Mouse (Mus musculus) stomach, embryonic 16.5 days (tissue): ENCODE results near the gene Zfp523. TPM values are rescaled to one million over a fixed set of nuclear protein-coding genes. Genes with fewer than 3 reads are reported as not detected.

Experiments used
- ATAC-seq: fragments of 200-750 bp; cut with Nextera tagmentation; 2 replicates; pipeline ENCODE4 v1.8.0; 2017; ENCODE audit warnings: moderate number of reproducible peaks, moderate TSS enrichment; ENCODE audit not compliant: insufficient read depth, low FRiP score
- H3K27ac ChIP-seq: fragments of 300-500 bp; sonication (generic); 2 replicates; pipeline ENCODE4 v1.5.1; 2014; ENCODE audit warnings: low read length
- H3K27me3 ChIP-seq: fragments of 300-500 bp; sonication (generic); 2 replicates; pipeline ENCODE4 v1.6.1; 2014; ENCODE audit warnings: low read length, control low read depth, mixed read lengths; ENCODE audit not compliant: control insufficient read depth, insufficient read depth
- H3K36me3 ChIP-seq: fragments of 300-500 bp; sonication (generic); 2 replicates; pipeline ENCODE4 v1.6.1; 2014; ENCODE audit warnings: low read length; ENCODE audit not compliant: control insufficient read depth, insufficient read depth
- H3K4me1 ChIP-seq: fragments of 300-500 bp; sonication (generic); 2 replicates; pipeline ENCODE4 v1.6.1; 2014; ENCODE audit warnings: low read length, control low read depth, mixed read lengths; ENCODE audit not compliant: control insufficient read depth, insufficient read depth
- H3K4me2 ChIP-seq: fragments of 300-500 bp; sonication (generic); 2 replicates; pipeline ENCODE4 v1.6.1; 2014; ENCODE audit warnings: low read depth, low read length, mixed read lengths
- H3K4me3 ChIP-seq: fragments of 300-500 bp; sonication (generic); replicated peaks from 2 replicates; pipeline ENCODE4 v1.5.1; 2014; ENCODE audit warnings: mild to moderate bottlenecking, low read length
- H3K9ac ChIP-seq: fragments of 300-500 bp; sonication (generic); 2 replicates; pipeline ENCODE4 v1.6.1; 2014; ENCODE audit warnings: low read length
- H3K9me3 ChIP-seq: fragments of 300-500 bp; sonication (generic); replicated peaks from 2 replicates; pipeline ENCODE4 v1.6.1; 2016; ENCODE audit warnings: low read length, control low read depth; ENCODE audit not compliant: control insufficient read depth
- whole genome bisulfite sequencing: fragments of 180-500 bp; shearing (Covaris S2); extraction: QIAGEN DNeasy Blood & Tissue Kit; methylation state at CpG from one replicate; pipeline ENCODE4 v1.1.7; 2014; 5-methylcytosine and 5-hydroxymethylcytosine counted together
- polyA plus RNA-seq: library from polyadenylated mRNA; unstranded; fragments of >200 nt; fragmentation: Nextera tagmentation; extraction: Ambion mirVana; gene quantifications from 2 replicates; pipeline ENCODE4 v1.2.1, GENCODE M21; 2015

The Zfp523 gene
- polyA plus RNA-seq, 1 experiment from 2014 or later = 27.5 TPM

- Histone ChIP-seq H3K4me2 (no peak overlapping the region), H3K9ac (no peak overlapping the region), H3K27ac (peak overlapping the region; percentile 6; the same call in 1 of the 2 replicates), H3K4me3 (no peak overlapping the region), H3K4me1 (peaks cover 8% of the 10 kb centered on the region), H3K9me3 (no peaks in the 10 kb centered on the region), H3K36me3 (no peaks in the 10 kb centered on the region), H3K27me3 (no peaks in the 10 kb centered on the region)
- ATAC-seq = no peak
- WGBS = 86% methylated on average over 6 of the region's 6 CpGs
Observed at GRCm38 (mm10) chr17:28244214-28244613, 67.3 kb downstream of the Zfp523 start.

GRCm38 (mm10) chr17:28244714-28245113 lies 67.8 kb downstream of the Zfp523 start:
- WGBS = 41% methylated on average over 6 of the region's 6 CpGs
- no peaks in the 10 kb centered on the region for H3K9me3 ChIP-seq
- H3K36me3 ChIP-seq = no peaks in the 10 kb centered on the region
- no peak overlapping the region for H3K9ac ChIP-seq
- H3K27me3 ChIP-seq = no peaks in the 10 kb centered on the region
- peaks cover 8% of the 10 kb centered on the region for H3K4me1 ChIP-seq
- H3K4me3 ChIP-seq = no peak overlapping the region
- no peak overlapping the region for H3K4me2 ChIP-seq
- ATAC-seq = peak; percentile 23; the same call in 1 of the 2 replicates
- H3K27ac ChIP-seq = peak overlapping the region; percentile 6; the same call in 1 of the 2 replicates

- no peaks in the 10 kb centered on the region for H3K9me3 ChIP-seq
- H3K27ac ChIP-seq = no peak overlapping the region
- no peak for ATAC-seq
- H3K4me1 ChIP-seq = peaks cover 12% of the 10 kb centered on the region
- no peak overlapping the region for H3K4me3 ChIP-seq
- no peaks in the 10 kb centered on the region for H3K36me3 ChIP-seq
- 74% methylated on average over 11 of the region's 11 CpGs for WGBS
- H3K4me2 ChIP-seq = no peak overlapping the region
- no peak overlapping the region for H3K9ac ChIP-seq
- no peaks in the 10 kb centered on the region for H3K27me3 ChIP-seq
Observed at GRCm38 (mm10) chr17:28246640-28247039, 69.7 kb downstream of the Zfp523 start.

GRCm38 (mm10) chr17:28247613-28248012 lies 70.7 kb downstream of the Zfp523 start:
- Histone ChIP-seq H3K9me3 (no peaks in the 10 kb centered on the region), H3K36me3 (no peaks in the 10 kb centered on the region), H3K4me1 (peaks cover 18% of the 10 kb centered on the region), H3K27me3 (no peaks in the 10 kb centered on the region), H3K4me2 (no peak overlapping the region), H3K27ac (0 out of 2 replicates have a peak overlapping the region, but pooled peaks have one; percentile 23), H3K9ac (peak overlapping the region; percentile 16; the same call in 1 of the 2 replicates), H3K4me3 (no peak overlapping the region)
- no peak for ATAC-seq
- 60% methylated on average over 6 of the region's 6 CpGs for WGBS

GRCm38 (mm10) chr17:28249062-28249461 lies 72.1 kb downstream of the Zfp523 start:
- H3K4me3 ChIP-seq = no peak overlapping the region
- no peaks in the 10 kb centered on the region for H3K9me3 ChIP-seq
- H3K4me2 ChIP-seq = no peak overlapping the region
- H3K9ac ChIP-seq = no peak overlapping the region
- WGBS = 59% methylated on average over 12 of the region's 12 CpGs
- no peak overlapping the region for H3K27ac ChIP-seq
- no peaks in the 10 kb centered on the region for H3K27me3 ChIP-seq
- ATAC-seq = no peak
- H3K36me3 ChIP-seq = no peaks in the 10 kb centered on the region
- peaks cover 18% of the 10 kb centered on the region for H3K4me1 ChIP-seq

- WGBS = 77% methylated on average over 12 of the region's 12 CpGs
- no peak overlapping the region for H3K4me3 ChIP-seq
- no peak overlapping the region for H3K4me2 ChIP-seq
- no peaks in the 10 kb centered on the region for H3K9me3 ChIP-seq
- no peaks in the 10 kb centered on the region for H3K36me3 ChIP-seq
- no peak for ATAC-seq
- no peaks in the 10 kb centered on the region for H3K27me3 ChIP-seq
- H3K27ac ChIP-seq = peak overlapping the region; percentile 73
- no peak overlapping the region for H3K9ac ChIP-seq
- H3K4me1 ChIP-seq = peaks cover 27% of the 10 kb centered on the region
Observed at GRCm38 (mm10) chr17:28251579-28252280, 74.8 kb downstream of the Zfp523 start.

- Histone ChIP-seq H3K9ac (no peak overlapping the region), H3K27me3 (no peaks in the 10 kb centered on the region), H3K4me2 (no peak overlapping the region), H3K36me3 (no peaks in the 10 kb centered on the region), H3K4me3 (no peak overlapping the region), H3K4me1 (peaks cover 32% of the 10 kb centered on the region), H3K27ac (peak overlapping the region; percentile 73), H3K9me3 (no peaks in the 10 kb centered on the region)
- WGBS = 78% methylated on average over 5 of the region's 5 CpGs
- no peak for ATAC-seq
Observed at GRCm38 (mm10) chr17:28252281-28252648, 75.3 kb downstream of the Zfp523 start.

GRCm38 (mm10) chr17:28253216-28253615 lies 76.3 kb downstream of the Zfp523 start:
- 54% methylated on average over 7 of the region's 7 CpGs for WGBS

GRCm38 (mm10) chr17:28254804-28255203 lies 77.9 kb downstream of the Zfp523 start:
- ATAC-seq = no peak
- no peak overlapping the region for H3K9ac ChIP-seq
- no peaks in the 10 kb centered on the region for H3K27me3 ChIP-seq
- H3K4me2 ChIP-seq = no peak overlapping the region
- 58% methylated on average over 4 of the region's 4 CpGs for WGBS
- peaks cover 34% of the 10 kb centered on the region for H3K4me1 ChIP-seq
- H3K9me3 ChIP-seq = peaks cover 7% of the 10 kb centered on the region; the same call in 1 of the 2 replicates
- no peaks in the 10 kb centered on the region; the same call in 1 of the 2 replicates for H3K36me3 ChIP-seq
- H3K4me3 ChIP-seq = no peak overlapping the region
- no peak overlapping the region for H3K27ac ChIP-seq

More at GRCm38 (mm10) chr17:28253216-28253615, 76.3 kb downstream of the Zfp523 start:
- Histone ChIP-seq H3K27me3 (no peaks in the 10 kb centered on the region), H3K27ac (no peak overlapping the region), H3K9ac (no peak overlapping the region), H3K36me3 (no peaks in the 10 kb centered on the region), H3K4me1 (peaks cover 34% of the 10 kb centered on the region), H3K4me3 (no peak overlapping the region), H3K9me3 (no peaks in the 10 kb centered on the region), H3K4me2 (no peak overlapping the region)
- peak; percentile 76; the same call in 1 of the 2 replicates for ATAC-seq
